Mouse (Mus musculus) neural tube, embryonic 11.5 days (tissue): ENCODE measurements around the gene Gtf2i. TPM values are rescaled to one million over a fixed set of nuclear protein-coding genes. Genes with fewer than 3 reads are reported as not detected.

ENCODE experiments used
- ATAC-seq: fragments of 200-750 bp; cut with Nextera tagmentation; 2 replicates; pipeline ENCODE4 v1.8.0; 2017; ENCODE audit warnings: moderate number of reproducible peaks, mild to moderate bottlenecking, moderate TSS enrichment, moderate library complexity; ENCODE audit not compliant: insufficient read depth, low FRiP score, low TSS enrichment
- DNase-seq: peaks from one replicate; pipeline ENCODE4 v3.0.0-alpha.2; 2015; ENCODE audit warnings: low spot score
- H3K27ac ChIP-seq: fragments of 300-500 bp; sonication (generic); 2 replicates; pipeline ENCODE4 v1.5.1; 2014; ENCODE audit warnings: low read depth, mild to moderate bottlenecking, low read length
- H3K27me3 ChIP-seq: fragments of 300-500 bp; sonication (generic); 2 replicates; pipeline ENCODE4 v1.6.1; 2014; ENCODE audit warnings: mild to moderate bottlenecking, low read length, mixed read lengths; ENCODE audit not compliant: control insufficient read depth, insufficient read depth
- H3K36me3 ChIP-seq: fragments of 300-500 bp; sonication (generic); 2 replicates; pipeline ENCODE4 v1.6.1; 2014; ENCODE audit warnings: mild to moderate bottlenecking, low read length, moderate library complexity, mixed read lengths; ENCODE audit not compliant: control insufficient read depth, insufficient read depth
- H3K4me1 ChIP-seq: fragments of 300-500 bp; sonication (generic); 2 replicates; pipeline ENCODE4 v1.6.1; 2014; ENCODE audit warnings: low read length, mixed read lengths; ENCODE audit not compliant: control insufficient read depth, insufficient read depth
- H3K4me2 ChIP-seq: fragments of 300-500 bp; sonication (generic); 2 replicates; pipeline ENCODE4 v1.6.1; 2014; ENCODE audit warnings: low read depth, mild to moderate bottlenecking, moderate library complexity
- H3K4me3 ChIP-seq: fragments of 300-500 bp; sonication (generic); 2 replicates; pipeline ENCODE4 v1.5.1; 2014; ENCODE audit warnings: low read depth, low read length
- H3K9ac ChIP-seq: fragments of 300-500 bp; sonication (generic); 2 replicates; pipeline ENCODE4 v1.6.1; 2014; ENCODE audit warnings: mild to moderate bottlenecking, low read length
- H3K9me3 ChIP-seq: fragments of 300-500 bp; sonication (generic); 2 replicates; pipeline ENCODE4 v1.6.1; 2016; ENCODE audit warnings: low read length; ENCODE audit not compliant: control insufficient read depth
- WGBS: fragments of 180-500 bp; shearing (Covaris S2); extraction: QIAGEN DNeasy Blood & Tissue Kit; methylation state at CpG from one replicate; pipeline ENCODE4 v1.1.7; 2014; 5-methylcytosine and 5-hydroxymethylcytosine counted together
- polyA plus RNA-seq: library from polyadenylated mRNA; unstranded; fragments of >200 nt; fragmentation: Nextera tagmentation; extraction: Ambion mirVana; gene quantifications from 2 replicates; pipeline ENCODE4 v1.2.1, GENCODE M21; 2014

Gene Gtf2i
- polyA plus RNA-seq, 1 experiment from 2014 or later: 193 TPM

GRCm38 (mm10) chr5:134328482-134329001, 14.0 kb upstream of the Gtf2i start:
- DNase-seq (no peak), ATAC-seq (no peak)
- Histone ChIP-seq H3K36me3 (no peaks in the 10 kb centered on the region), H3K4me3 (no peak overlapping the region), H3K27ac (no peak overlapping the region), H3K9me3 (no peaks in the 10 kb centered on the region), H3K27me3 (no peaks in the 10 kb centered on the region), H3K9ac (no peak overlapping the region), H3K4me1 (0 out of 2 replicates have a peak, but pooled peaks cover 2% of the 10 kb centered on the region), H3K4me2 (no peak overlapping the region)
- 87% methylated on average over 6 of the region's 6 CpGs for WGBS

DNA sequence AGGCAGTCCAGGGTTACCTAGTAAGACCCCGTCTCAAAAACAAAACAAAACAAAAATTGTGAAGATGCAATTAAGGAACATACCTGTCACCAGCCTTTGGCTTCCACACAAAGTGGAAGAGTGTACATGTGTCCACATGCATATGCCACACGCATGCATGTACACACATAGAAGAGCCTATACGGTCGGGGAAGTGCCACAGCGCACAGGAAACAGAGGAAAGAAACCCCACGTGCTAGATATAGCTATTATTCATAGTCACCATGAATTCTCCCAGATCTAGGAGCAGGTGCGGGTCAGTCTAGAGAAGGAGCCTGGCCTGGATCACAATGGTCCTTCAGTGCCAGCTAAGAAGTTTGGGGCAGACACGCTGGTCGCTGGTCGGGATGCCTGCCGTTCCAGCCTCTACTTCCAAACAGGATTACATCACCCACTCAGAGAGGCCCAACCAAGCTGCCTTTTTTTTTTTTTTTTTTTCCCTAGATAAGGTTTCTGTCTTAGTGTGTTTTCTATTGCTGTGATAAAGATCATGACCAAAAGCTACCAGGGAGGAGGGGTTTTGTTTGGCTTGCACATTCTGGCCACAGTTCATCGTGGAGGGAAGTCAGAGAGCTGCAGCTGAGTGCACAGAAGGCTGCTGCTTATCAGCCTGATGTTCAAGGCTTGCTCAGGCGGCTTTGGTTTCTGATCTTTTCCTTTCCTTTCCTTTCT, 11.5 kb upstream of the Gtf2i start:
- Histone ChIP-seq H3K4me1 (0 out of 2 replicates have a peak, but pooled peaks cover 2% of the 10 kb centered on the region), H3K9me3 (no peaks in the 10 kb centered on the region), H3K4me2 (no peak overlapping the region), H3K4me3 (no peak overlapping the region), H3K36me3 (no peaks in the 10 kb centered on the region), H3K27me3 (no peaks in the 10 kb centered on the region), H3K9ac (no peak overlapping the region), H3K27ac (no peak overlapping the region)
- WGBS: 89% methylated on average over 13 of the region's 13 CpGs
- ATAC-seq (no peak), DNase-seq (no peak)

DNA sequence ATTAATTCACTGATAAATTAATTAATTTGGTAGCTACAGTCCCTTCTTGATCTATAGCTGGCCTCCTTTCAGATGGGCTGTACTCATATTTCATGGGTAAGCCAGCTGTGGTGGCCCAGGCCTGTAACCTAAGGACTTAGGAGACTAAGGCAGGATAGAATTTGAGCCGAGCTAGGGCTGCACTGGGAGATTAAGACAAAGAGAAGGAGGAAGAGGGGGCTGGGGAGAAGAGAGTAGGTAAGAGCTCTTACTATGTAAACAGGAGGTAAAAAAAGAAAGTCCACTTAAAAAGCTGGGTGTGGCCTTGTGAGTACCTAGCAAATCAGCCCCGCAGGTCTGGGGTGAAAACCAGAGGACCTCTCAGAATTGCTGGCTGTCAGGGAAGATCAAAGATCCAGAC, 9.3 kb upstream of the Gtf2i start:
- WGBS: 23% methylated on average over 2 of the region's 2 CpGs
- no peak overlapping the region for H3K27ac ChIP-seq
- no peak for ATAC-seq

GRCm38 (mm10) chr5:134323311-134323710, 8.8 kb upstream of the Gtf2i start:
- DNase-seq (no peak), ATAC-seq (no peak)
- no peaks in the 10 kb centered on the region for H3K27me3 ChIP-seq
- WGBS: 91% methylated on average over 13 of the region's 13 CpGs
- no peak overlapping the region for H3K9ac ChIP-seq
- H3K4me3 ChIP-seq: no peak overlapping the region
- no peaks in the 10 kb centered on the region for H3K36me3 ChIP-seq
- no peak overlapping the region for H3K27ac ChIP-seq
- no peak overlapping the region for H3K4me2 ChIP-seq
- no peaks in the 10 kb centered on the region for H3K9me3 ChIP-seq
- 0 out of 2 replicates have a peak, but pooled peaks cover 2% of the 10 kb centered on the region for H3K4me1 ChIP-seq

More for the DNA sequence above, 9.3 kb upstream of the Gtf2i start:
- Histone ChIP-seq H3K27me3 (no peaks in the 10 kb centered on the region), H3K4me2 (no peak overlapping the region), H3K36me3 (no peaks in the 10 kb centered on the region), H3K4me1 (0 out of 2 replicates have a peak, but pooled peaks cover 2% of the 10 kb centered on the region), H3K9ac (no peak overlapping the region), H3K9me3 (no peaks in the 10 kb centered on the region), H3K4me3 (no peak overlapping the region)
- no peak for DNase-seq

DNA sequence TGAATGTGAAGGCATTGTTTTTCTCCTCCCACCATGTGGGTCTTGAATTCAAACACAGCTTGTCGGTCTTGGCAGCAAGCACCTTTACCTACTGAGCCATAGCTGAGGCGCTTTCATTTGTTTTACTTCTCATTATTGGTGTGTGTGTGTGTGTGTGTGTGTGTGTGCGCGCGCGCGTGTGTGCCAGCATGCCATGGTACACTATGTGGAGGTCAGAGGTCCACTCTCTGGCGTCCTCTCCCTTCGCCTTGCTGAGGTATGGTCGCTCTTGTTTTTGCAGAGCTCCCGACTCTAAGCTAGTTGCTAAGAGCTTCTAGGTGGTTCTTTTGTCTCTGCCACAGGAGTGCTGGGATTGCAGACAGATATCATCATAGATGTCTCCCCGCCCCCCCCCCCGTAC, 7.8 kb upstream of the Gtf2i start:
- 89% methylated on average over 13 of the region's 13 CpGs for WGBS
- no peaks in the 10 kb centered on the region for H3K36me3 ChIP-seq
- DNase-seq: no peak
- no peaks in the 10 kb centered on the region for H3K27me3 ChIP-seq
- no peak overlapping the region for H3K27ac ChIP-seq
- 0 out of 2 replicates have a peak, but pooled peaks cover 2% of the 10 kb centered on the region for H3K4me1 ChIP-seq
- no peak for ATAC-seq
- H3K4me3 ChIP-seq: no peak overlapping the region
- H3K9me3 ChIP-seq: no peaks in the 10 kb centered on the region
- H3K9ac ChIP-seq: no peak overlapping the region
- no peak overlapping the region for H3K4me2 ChIP-seq

DNA sequence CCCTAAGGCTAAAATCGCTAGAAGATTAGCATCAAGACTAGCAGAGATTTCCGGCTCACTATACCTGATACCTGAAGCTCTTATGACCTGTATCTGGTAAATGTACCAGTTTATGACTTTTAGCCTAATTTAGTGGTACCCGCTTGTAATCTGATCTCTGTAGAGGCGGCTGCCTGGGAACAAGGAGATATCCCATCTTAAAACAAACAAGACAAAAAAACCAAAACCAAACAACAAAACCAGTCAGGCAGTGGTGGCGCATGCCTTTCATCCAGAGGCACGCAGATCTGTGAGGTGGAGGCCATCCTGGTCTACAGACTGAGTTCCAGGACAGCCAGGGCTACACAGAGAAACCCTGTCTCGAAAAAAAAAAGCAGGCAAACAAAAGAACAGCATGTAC, 7.1 kb upstream of the Gtf2i start:
- Histone ChIP-seq H3K4me2 (no peak overlapping the region), H3K4me1 (0 out of 2 replicates have a peak, but pooled peaks cover 2% of the 10 kb centered on the region), H3K4me3 (no peak overlapping the region), H3K9me3 (no peaks in the 10 kb centered on the region), H3K9ac (no peak overlapping the region), H3K27me3 (no peaks in the 10 kb centered on the region), H3K36me3 (no peaks in the 10 kb centered on the region), H3K27ac (no peak overlapping the region)
- ATAC-seq (no peak), DNase-seq (no peak)
- 76% methylated on average over 7 of the region's 7 CpGs for WGBS

GRCm38 (mm10) chr5:134318903-134319302, 4.3 kb upstream of the Gtf2i start:
- H3K4me2 ChIP-seq: no peak overlapping the region
- H3K27ac ChIP-seq: no peak overlapping the region
- no peaks in the 10 kb centered on the region for H3K36me3 ChIP-seq
- no peaks in the 10 kb centered on the region for H3K9me3 ChIP-seq
- H3K4me3 ChIP-seq: no peak overlapping the region
- DNase-seq: no peak
- no peak for ATAC-seq
- WGBS: 93% methylated on average over 6 of the region's 6 CpGs
- H3K9ac ChIP-seq: no peak overlapping the region
- peaks cover 9% of the 10 kb centered on the region for H3K4me1 ChIP-seq
- H3K27me3 ChIP-seq: no peaks in the 10 kb centered on the region

DNA sequence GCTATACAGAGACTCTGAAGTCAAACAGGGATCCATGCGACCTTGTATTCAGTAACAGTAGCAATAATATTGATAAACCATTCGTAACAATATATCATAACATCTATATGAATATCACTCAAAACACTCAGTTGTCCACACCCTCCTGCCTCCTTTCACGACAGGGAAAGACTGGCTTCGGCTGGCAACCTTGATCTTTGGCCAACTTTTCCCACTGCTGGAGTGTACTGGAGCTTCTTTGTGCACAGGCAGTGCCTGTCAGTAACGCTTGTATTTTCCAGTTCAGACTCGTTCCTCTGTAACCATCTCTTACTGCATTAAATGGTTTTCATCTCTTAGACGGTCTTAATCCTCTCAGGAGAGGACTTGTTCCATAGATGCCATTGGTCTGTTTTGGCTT, 2.2 kb upstream of the Gtf2i start:
- Histone ChIP-seq H3K36me3 (no peaks in the 10 kb centered on the region), H3K9me3 (no peaks in the 10 kb centered on the region), H3K4me3 (no peak overlapping the region), H3K9ac (no peak overlapping the region), H3K27me3 (no peaks in the 10 kb centered on the region), H3K4me2 (no peak overlapping the region), H3K27ac (no peak overlapping the region), H3K4me1 (peaks cover 12% of the 10 kb centered on the region)
- 85% methylated on average over 7 of the region's 7 CpGs for WGBS
- DNase-seq (no peak), ATAC-seq (no peak)
